Mouse (Mus musculus) macrophage (primary cell): ENCODE results near the gene Rps7. TPM values are rescaled to one million over a fixed set of nuclear protein-coding genes. Genes with fewer than 3 reads are reported as not detected.

ENCODE experiments used
- H3K27ac ChIP-seq: fragments of 350-480 bp; formaldehyde crosslinking; 2 replicates; pipeline ENCODE4 v1.9.0; 2021
- H3K36me3 ChIP-seq: fragments of 350-480 bp; formaldehyde crosslinking; 2 replicates; pipeline ENCODE4 v1.9.0; 2021; ENCODE audit errors: inconsistent target
- H3K4me3 ChIP-seq: fragments of 350-480 bp; formaldehyde crosslinking; 2 replicates; pipeline ENCODE4 v1.9.0; 2021; ENCODE audit errors: inconsistent target
- H3K79me2 ChIP-seq: fragments of 350-480 bp; formaldehyde crosslinking; 2 replicates; pipeline ENCODE4 v1.9.0; 2021; ENCODE audit errors: inconsistent target
- WGBS: methylation state at CpG from one replicate; pipeline ENCODE4 v1.1.7; 2026; ENCODE audit warnings: inconsistent platforms; ENCODE audit not compliant: missing documents; 5-methylcytosine and 5-hydroxymethylcytosine counted together
- polyA plus RNA-seq: library from polyadenylated mRNA; stranded (reverse); fragments of 250-400 nt; gene quantifications from 3 replicates; pipeline ENCODE4 v1.2.4, GENCODE M21; 2018; ENCODE audit warnings: inconsistent platforms

The Rps7 gene
- polyA plus RNA-seq, 1 experiment from 2014 or later = 564 TPM

GRCm38 (mm10) chr12:28597699-28598098 is 38.1 kb downstream of the Rps7 start:
- H3K79me2 ChIP-seq = no peaks in the 10 kb centered on the region
- H3K36me3 ChIP-seq = no peaks in the 10 kb centered on the region
- H3K27ac ChIP-seq = no peak overlapping the region
- H3K4me3 ChIP-seq = no peak overlapping the region
- WGBS = 83% methylated on average over 9 of the region's 9 CpGs

- Histone ChIP-seq H3K36me3 (no peaks in the 10 kb centered on the region), H3K79me2 (no peaks in the 10 kb centered on the region), H3K4me3 (no peak overlapping the region), H3K27ac (no peak overlapping the region)
Measured at GRCm38 (mm10) chr12:28596851-28597250, 38.9 kb downstream of the Rps7 start.

GRCm38 (mm10) chr12:28590428-28590827 is 45.3 kb downstream of the Rps7 start:
- 62% methylated on average over 11 of the region's 13 CpGs for WGBS
- no peak overlapping the region for H3K4me3 ChIP-seq
- no peaks in the 10 kb centered on the region for H3K79me2 ChIP-seq
- no peak overlapping the region for H3K27ac ChIP-seq
- H3K36me3 ChIP-seq = no peaks in the 10 kb centered on the region

- H3K4me3 ChIP-seq = no peak overlapping the region
Measured at GRCm38 (mm10) chr12:28589090-28589868, 46.5 kb downstream of the Rps7 start.

GRCm38 (mm10) chr12:28587949-28588348 is 47.8 kb downstream of the Rps7 start:
- WGBS = 87% methylated on average over 6 of the region's 6 CpGs
- H3K79me2 ChIP-seq = no peaks in the 10 kb centered on the region
- no peaks in the 10 kb centered on the region for H3K36me3 ChIP-seq
- H3K27ac ChIP-seq = no peak overlapping the region
- H3K4me3 ChIP-seq = no peak overlapping the region

More at GRCm38 (mm10) chr12:28589090-28589868, 46.5 kb downstream of the Rps7 start:
- Histone ChIP-seq H3K79me2 (no peaks in the 10 kb centered on the region), H3K27ac (no peak overlapping the region), H3K36me3 (no peaks in the 10 kb centered on the region)
- 13% methylated on average over 24 of the region's 24 CpGs for WGBS

- no peaks in the 10 kb centered on the region for H3K36me3 ChIP-seq
- 48% methylated on average over 3 of the region's 3 CpGs for WGBS
- no peaks in the 10 kb centered on the region for H3K79me2 ChIP-seq
- no peak overlapping the region for H3K27ac ChIP-seq
- H3K4me3 ChIP-seq = no peak overlapping the region
Measured at GRCm38 (mm10) chr12:28584036-28584435, 51.7 kb downstream of the Rps7 start.

GRCm38 (mm10) chr12:28582423-28582822 is 53.3 kb downstream of the Rps7 start, which contains the start of gene Allc:
TSS of gene Allc (minus strand) at chr12:28582523.
- Histone ChIP-seq H3K36me3 (no peaks in the 10 kb centered on the region), H3K79me2 (no peaks in the 10 kb centered on the region), H3K27ac (no peak within 1 kb of the TSS), H3K4me3 (no peak within 1 kb of the TSS)
- 84% methylated on average over 8 of the region's 8 CpGs for WGBS

Other genes with a start within 250 kb of the Rps7 start
- not detected in 3 replicates for gene Dcdc2c, start 83.6 kb downstream of the Rps7 start, polyA plus RNA-seq
- not detected in 3 replicates for gene Allc, start 53.4 kb downstream of the Rps7 start, polyA plus RNA-seq
- gene Colec11, start 12.6 kb downstream of the Rps7 start, polyA plus RNA-seq = not detected in 3 replicates
- gene Rnaseh1, start 13.6 kb upstream of the Rps7 start, polyA plus RNA-seq = 16.6 to 20.1 TPM (median 16.7 TPM) in 3 replicates
- gene Adi1, start 39.3 kb upstream of the Rps7 start, polyA plus RNA-seq = 40.2 to 88.4 TPM (median 71.6 TPM) in 3 replicates
- gene Trappc12, start 114.5 kb upstream of the Rps7 start, polyA plus RNA-seq = 18.0 to 21.8 TPM (median 20.5 TPM) in 3 replicates
- 8.4 to 17.5 TPM (median 16.8 TPM) in 3 replicates for gene Eipr1, start 115.8 kb upstream of the Rps7 start, polyA plus RNA-seq